Mouse (Mus musculus): ENCODE results near the gene Apobec4.

The Apobec4 gene

GRCm38 (mm10) chr1:152804907-152805306 lies 54.6 kb downstream of the Apobec4 start:
- DNase-seq (ENCODE audit: low spot score in 2 of 2): no peak

Data from cerebellum, postnatal 4 days (tissue).